Mouse (Mus musculus) hindbrain, embryonic 14.5 days (tissue): ENCODE results near the gene Zcchc8. TPM values are rescaled to one million over a fixed set of nuclear protein-coding genes. Genes with fewer than 3 reads are reported as not detected.

ENCODE experiments used
- ATAC-seq: fragments of 200-750 bp; cut with Nextera tagmentation; 2 replicates; pipeline ENCODE4 v1.8.0; 2017; ENCODE audit warnings: moderate number of reproducible peaks, mild to moderate bottlenecking, moderate TSS enrichment, moderate library complexity; ENCODE audit not compliant: low FRiP score
- DNase-seq: peaks from one replicate; pipeline ENCODE4 v3.0.0-alpha.2; 2015; ENCODE audit warnings: low spot score
- H3K27ac ChIP-seq: fragments of 300-500 bp; sonication (generic); 2 replicates; pipeline ENCODE4 v1.5.1; 2014; ENCODE audit warnings: mild to moderate bottlenecking, moderate library complexity
- H3K27me3 ChIP-seq: fragments of 300-500 bp; sonication (generic); 2 replicates; pipeline ENCODE4 v1.6.1; 2014; ENCODE audit warnings: mild to moderate bottlenecking, low read length, mixed read lengths; ENCODE audit not compliant: control insufficient read depth, insufficient read depth
- H3K36me3 ChIP-seq: fragments of 300-500 bp; sonication (generic); replicated peaks from 2 replicates; pipeline ENCODE4 v1.6.1; 2014; ENCODE audit not compliant: control insufficient read depth, insufficient read depth
- H3K4me1 ChIP-seq: fragments of 300-500 bp; sonication (generic); replicated peaks from 2 replicates; pipeline ENCODE4 v1.6.1; 2014; ENCODE audit warnings: antibody characterized with exemption, low read length, mixed read lengths; ENCODE audit not compliant: control insufficient read depth, insufficient read depth
- H3K4me2 ChIP-seq: fragments of 300-500 bp; sonication (generic); replicated peaks from 2 replicates; pipeline ENCODE4 v1.6.1; 2014; ENCODE audit warnings: mild to moderate bottlenecking, moderate library complexity
- H3K4me3 ChIP-seq: fragments of 300-500 bp; sonication (generic); replicated peaks from 2 replicates; pipeline ENCODE4 v1.5.1; 2014; ENCODE audit warnings: mild to moderate bottlenecking, low read length
- H3K9ac ChIP-seq: fragments of 300-500 bp; sonication (generic); 2 replicates; pipeline ENCODE4 v1.6.1; 2014
- H3K9me3 ChIP-seq: fragments of 300-500 bp; sonication (generic); 2 replicates; pipeline ENCODE4 v1.6.1; 2016; ENCODE audit warnings: low read length; ENCODE audit not compliant: control insufficient read depth
- WGBS: fragments of 180-500 bp; shearing (Covaris S2); extraction: QIAGEN DNeasy Blood & Tissue Kit; methylation state at CpG from one replicate; pipeline ENCODE4 v1.1.7; 2014; 5-methylcytosine and 5-hydroxymethylcytosine counted together
- polyA plus RNA-seq: library from polyadenylated mRNA; unstranded; fragments of >200 nt; fragmentation: Nextera tagmentation; extraction: Ambion mirVana; gene quantifications from 2 replicates; pipeline ENCODE4 v1.2.1, GENCODE M21; 2014

Zcchc8 gene
- polyA plus RNA-seq, 1 experiment from 2014 or later, result 61.0 TPM

GRCm38 (mm10) chr5:123694468-123694867 is 26.4 kb downstream of the Zcchc8 start:
- no peak overlapping the region for H3K4me3 ChIP-seq
- H3K4me2 ChIP-seq, result no peak overlapping the region
- 58% methylated on average over 6 of the region's 6 CpGs for WGBS
- peaks cover 12% of the 10 kb centered on the region for H3K36me3 ChIP-seq
- H3K9ac ChIP-seq, result no peak overlapping the region
- no peaks in the 10 kb centered on the region for H3K4me1 ChIP-seq
- ATAC-seq, result no peak
- H3K27me3 ChIP-seq, result no peaks in the 10 kb centered on the region
- no peak for DNase-seq
- H3K27ac ChIP-seq, result no peak overlapping the region
- no peaks in the 10 kb centered on the region for H3K9me3 ChIP-seq

DNA sequence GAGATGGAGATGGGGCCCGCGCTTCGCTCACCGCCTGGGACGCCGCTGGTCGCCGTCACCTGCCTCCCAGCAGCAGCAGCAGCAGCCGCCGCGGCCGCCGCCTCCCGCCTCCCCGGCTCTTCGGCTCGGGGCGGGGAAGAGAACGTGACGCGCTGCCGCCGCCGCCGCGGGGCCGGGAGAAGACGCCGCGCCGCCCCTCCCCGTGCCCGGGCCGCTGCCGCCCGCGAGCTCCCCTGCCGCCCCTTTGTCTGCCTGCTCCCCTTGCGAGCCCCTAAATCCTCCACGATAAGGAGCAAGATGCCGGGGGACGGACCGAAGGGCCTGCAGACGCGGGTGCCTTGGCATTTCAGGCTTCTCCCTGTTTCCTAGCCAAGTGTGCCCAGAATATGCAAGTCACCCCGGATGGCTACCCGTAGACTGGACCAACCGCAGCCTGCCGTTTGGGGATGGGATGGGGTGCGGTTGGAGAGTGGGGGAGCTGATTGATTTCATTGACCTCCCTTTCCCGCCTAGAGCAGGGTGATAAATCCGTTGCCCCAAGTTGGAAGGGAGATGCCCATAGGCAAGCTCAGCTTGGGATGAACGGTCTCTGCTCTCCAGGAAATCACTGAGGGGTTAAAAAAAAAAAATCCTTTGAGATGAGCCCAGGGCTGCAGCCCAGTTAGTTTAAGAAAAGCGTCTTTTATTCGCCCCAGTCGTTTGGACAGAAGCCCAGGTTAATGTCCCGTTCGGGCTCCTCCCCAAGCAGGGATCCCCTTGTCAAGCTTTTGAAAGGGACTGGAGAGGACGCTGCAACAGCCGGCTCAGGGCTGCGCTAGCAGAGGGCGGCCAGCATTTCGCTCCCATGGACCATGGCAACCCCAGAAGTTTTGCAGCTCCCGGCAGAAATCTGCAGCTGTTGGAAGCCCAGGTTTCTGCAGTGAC is 36.4 kb downstream of the Zcchc8 start, which contains the start of gene Clip1:
Gene Clip1, minus strand, starts transcription at position 398 of the 924 bp plus-strand sequence.
- Histone ChIP-seq H3K4me1 (peaks cover 27% of the 10 kb centered on the region), H3K36me3 (no peaks in the 10 kb centered on the region), H3K4me2 (peak within 1 kb of the TSS; percentile 62), H3K27me3 (no peaks in the 10 kb centered on the region), H3K9ac (peak within 1 kb of the TSS; percentile 99), H3K27ac (peak within 1 kb of the TSS; percentile 96), H3K9me3 (no peaks in the 10 kb centered on the region), H3K4me3 (peak within 1 kb of the TSS; percentile 96)
- ATAC-seq (peak; percentile 74), DNase-seq (peak; percentile 71)
- under 1% methylated on average over 52 of the region's 64 CpGs for WGBS

DNA sequence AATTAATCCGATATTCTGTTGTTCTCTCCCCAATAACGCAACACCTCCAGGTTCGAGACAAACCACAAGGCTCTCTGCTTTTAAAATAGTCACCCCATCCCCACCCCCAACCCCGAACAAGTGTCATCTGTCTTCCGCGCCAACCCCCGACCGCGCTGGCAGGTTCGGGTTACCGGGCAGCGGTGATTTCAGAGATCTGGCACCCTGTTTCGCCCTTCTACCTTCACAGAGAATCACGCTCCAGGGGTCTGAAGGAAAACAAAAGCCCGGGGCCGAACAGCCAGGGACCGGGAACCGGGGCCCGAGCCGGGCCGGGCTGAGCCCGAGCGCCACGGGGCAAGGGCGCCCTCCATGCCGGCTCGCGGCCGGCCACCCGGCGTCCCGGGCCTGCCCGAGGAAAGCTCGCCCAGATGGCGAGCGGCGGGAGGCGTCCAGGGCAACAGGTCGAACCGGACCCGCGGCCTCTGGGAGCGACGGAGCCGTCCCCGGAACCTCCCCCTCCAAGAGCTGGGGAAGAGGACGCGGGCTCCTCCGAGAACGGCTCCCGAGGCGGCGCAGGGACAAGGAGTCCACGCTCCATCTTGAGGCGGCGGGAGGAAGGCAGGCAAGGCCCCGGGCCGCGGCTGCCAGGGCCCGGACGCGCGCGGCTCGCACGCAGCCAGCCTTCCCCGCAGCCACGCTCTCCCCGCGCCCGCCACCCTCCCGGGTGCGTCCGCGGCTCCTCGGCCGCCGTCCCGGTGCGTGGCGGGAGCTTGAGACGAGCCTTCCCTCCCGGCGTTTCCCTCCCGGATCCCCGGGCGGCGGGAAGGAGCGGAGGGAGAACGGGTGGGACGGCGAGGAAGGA is 37.3 kb downstream of the Zcchc8 start:
- DNase-seq (peak; percentile 53), ATAC-seq (peak; percentile 56)
- Histone ChIP-seq H3K9me3 (no peaks in the 10 kb centered on the region), H3K27ac (peak overlapping the region; percentile 96), H3K27me3 (no peaks in the 10 kb centered on the region), H3K9ac (peak overlapping the region; percentile 99), H3K4me2 (peak overlapping the region; percentile 62), H3K4me1 (peaks cover 29% of the 10 kb centered on the region), H3K4me3 (peak overlapping the region; percentile 96), H3K36me3 (no peaks in the 10 kb centered on the region)
- under 1% methylated on average over 76 of the region's 92 CpGs for WGBS

DNA sequence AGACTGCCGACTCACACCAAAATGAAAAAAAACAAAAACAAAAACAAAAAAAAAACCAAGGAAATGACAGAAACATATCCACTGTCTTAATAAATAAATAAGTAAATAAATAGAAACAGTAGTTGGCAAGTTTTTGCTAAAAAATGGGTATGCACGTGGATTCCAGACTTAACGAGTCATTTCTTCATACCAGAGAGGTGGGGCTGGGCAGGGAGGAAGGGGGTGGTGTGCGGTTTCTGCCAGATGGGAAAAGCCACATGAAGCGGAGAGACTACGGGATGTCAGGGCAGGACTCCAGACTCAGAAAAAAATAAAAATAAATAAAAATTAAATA is 37.9 kb downstream of the Zcchc8 start:
- Histone ChIP-seq H3K36me3 (no peaks in the 10 kb centered on the region), H3K4me2 (peak overlapping the region; percentile 62), H3K9ac (peak overlapping the region; percentile 99), H3K4me3 (peak overlapping the region; percentile 96), H3K27me3 (no peaks in the 10 kb centered on the region), H3K4me1 (peaks cover 29% of the 10 kb centered on the region), H3K27ac (peak overlapping the region; percentile 96), H3K9me3 (no peaks in the 10 kb centered on the region)
- DNase-seq (peak; percentile 52), ATAC-seq (0 out of 2 replicates have a peak, but pooled peaks have one; percentile 9)
- 2% methylated on average over 6 of the region's 6 CpGs for WGBS

DNA sequence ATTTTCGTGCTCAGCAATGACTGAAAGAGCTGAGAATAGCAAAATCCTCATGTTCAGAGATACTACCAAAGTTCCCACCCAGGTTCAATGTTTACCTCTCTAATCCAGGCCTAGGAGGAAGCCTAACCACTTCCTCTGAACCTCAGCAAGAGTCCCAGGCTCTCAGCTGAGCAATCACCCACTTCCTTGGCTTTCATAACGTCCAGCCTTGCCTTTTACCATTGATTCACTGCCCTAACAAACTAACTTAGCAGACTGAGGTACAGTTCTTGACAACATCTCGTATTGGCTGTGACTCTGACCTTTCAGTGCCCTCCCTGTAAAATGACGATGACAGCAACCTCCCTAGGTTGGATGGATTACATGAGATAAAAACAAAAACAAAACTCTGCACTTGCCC is 38.5 kb downstream of the Zcchc8 start:
- DNase-seq (no peak), ATAC-seq (no peak)
- H3K36me3 ChIP-seq, result peaks cover 2% of the 10 kb centered on the region; the same call in 1 of the 2 replicates
- peak overlapping the region; percentile 62 for H3K4me2 ChIP-seq
- peak overlapping the region; percentile 96 for H3K4me3 ChIP-seq
- H3K9me3 ChIP-seq, result no peaks in the 10 kb centered on the region
- no peaks in the 10 kb centered on the region for H3K27me3 ChIP-seq
- WGBS, result 37% methylated on average over 4 of the region's 4 CpGs
- no peak overlapping the region for H3K27ac ChIP-seq
- peaks cover 29% of the 10 kb centered on the region for H3K4me1 ChIP-seq
- H3K9ac ChIP-seq, result peak overlapping the region; percentile 99

DNA sequence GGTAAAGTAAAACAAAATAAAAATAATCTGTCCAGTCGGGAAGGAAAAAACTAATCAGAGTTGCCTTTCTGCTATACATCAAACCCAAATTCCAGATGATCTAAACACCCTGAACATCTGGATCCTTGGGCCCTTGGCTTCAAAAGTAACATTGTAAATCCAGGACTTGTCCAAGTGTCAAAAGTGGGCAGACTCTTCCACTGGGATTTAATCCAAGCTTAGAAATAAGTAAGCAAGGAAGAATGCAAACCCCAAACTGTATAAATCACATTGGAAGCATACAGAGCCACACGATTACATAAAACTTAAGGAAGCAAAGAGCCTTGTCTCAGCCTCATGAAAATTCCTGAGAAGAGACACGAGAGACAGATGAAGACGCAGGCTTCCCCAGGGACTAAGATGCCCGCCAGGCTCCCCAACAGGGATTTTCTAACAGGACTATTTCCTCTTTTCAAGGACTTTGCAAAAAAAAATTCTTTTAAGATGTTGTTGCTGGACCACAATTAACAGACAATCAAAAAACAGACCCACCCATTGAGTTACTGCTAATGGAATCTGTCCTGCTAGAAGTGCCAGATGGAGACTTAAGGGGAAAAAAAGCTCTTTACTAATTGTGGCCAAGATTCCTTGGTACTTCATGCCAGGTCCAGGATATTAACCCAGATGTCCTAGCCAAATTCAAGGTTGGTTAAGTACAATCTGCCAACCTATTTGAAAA is 41.2 kb downstream of the Zcchc8 start:
- ATAC-seq, result no peak
- H3K27ac ChIP-seq, result no peak overlapping the region
- DNase-seq, result no peak

GRCm38 (mm10) chr5:123679106-123679505 is 41.8 kb downstream of the Zcchc8 start:
- ATAC-seq (no peak), DNase-seq (no peak)
- Histone ChIP-seq H3K4me3 (no peak overlapping the region), H3K27ac (no peak overlapping the region), H3K9ac (no peak overlapping the region), H3K36me3 (peaks cover 3% of the 10 kb centered on the region; the same call in 1 of the 2 replicates), H3K9me3 (no peaks in the 10 kb centered on the region), H3K4me2 (no peak overlapping the region), H3K4me1 (peaks cover 37% of the 10 kb centered on the region), H3K27me3 (no peaks in the 10 kb centered on the region)
- WGBS, result 82% methylated on average over 3 of the region's 3 CpGs

More for the DNA sequence above, 41.2 kb downstream of the Zcchc8 start:
- Histone ChIP-seq H3K4me2 (no peak overlapping the region), H3K4me1 (peaks cover 33% of the 10 kb centered on the region), H3K9ac (no peak overlapping the region), H3K9me3 (no peaks in the 10 kb centered on the region), H3K27me3 (no peaks in the 10 kb centered on the region), H3K4me3 (no peak overlapping the region), H3K36me3 (peaks cover 3% of the 10 kb centered on the region; the same call in 1 of the 2 replicates)
- 30% methylated on average over 5 of the region's 5 CpGs for WGBS

DNA sequence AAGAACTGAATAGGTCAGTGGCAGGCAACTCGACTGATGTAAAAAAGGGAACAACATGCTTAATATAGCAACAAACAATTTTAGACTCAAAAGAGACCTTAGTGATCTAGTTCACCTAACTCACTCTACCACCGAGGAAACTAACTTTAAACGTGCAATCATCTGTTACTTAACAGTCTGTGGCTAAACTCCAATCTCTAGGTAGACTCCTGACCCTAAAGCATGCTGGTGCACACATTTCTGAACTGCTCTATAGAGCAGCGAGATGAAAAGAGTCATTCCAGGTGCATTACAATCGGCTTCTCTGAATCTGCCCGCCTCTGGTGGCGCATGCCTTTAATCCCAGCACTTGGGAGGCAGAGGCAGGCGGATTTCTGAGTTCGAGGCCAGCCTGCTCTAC is 45.2 kb downstream of the Zcchc8 start:
- H3K36me3 ChIP-seq, result peaks cover 3% of the 10 kb centered on the region; the same call in 1 of the 2 replicates
- DNase-seq, result no peak
- H3K4me2 ChIP-seq, result no peak overlapping the region
- H3K9ac ChIP-seq, result no peak overlapping the region
- no peaks in the 10 kb centered on the region for H3K27me3 ChIP-seq
- no peak overlapping the region for H3K27ac ChIP-seq
- no peak overlapping the region for H3K4me3 ChIP-seq
- H3K9me3 ChIP-seq, result no peaks in the 10 kb centered on the region
- 91% methylated on average over 9 of the region's 9 CpGs for WGBS
- peaks cover 25% of the 10 kb centered on the region for H3K4me1 ChIP-seq
- ATAC-seq, result no peak
